Mouse (Mus musculus): ENCODE results near the gene Mydgf. TPM values are rescaled to one million over a fixed set of nuclear protein-coding genes. Genes with fewer than 3 reads are reported as not detected.

Gene Mydgf
- polyA plus RNA-seq, 1 experiment from 2014 or later: 96.4 TPM

- Histone ChIP-seq H3K27me3 (peaks cover 28% of the 10 kb centered on the region), H3K4me1 (peaks cover 39% of the 10 kb centered on the region), H3K36me3 (no peaks in the 10 kb centered on the region), H3K9ac (peak within 1 kb of the TSS; percentile 37), H3K4me3 (replicated peaks) (peak within 1 kb of the TSS; percentile 48), H3K4me2 (peak within 1 kb of the TSS; percentile 81), H3K9me3 (replicated peaks) (no peaks in the 10 kb centered on the region), H3K27ac (no peak within 1 kb of the TSS)
- ATAC-seq (replicated peaks; ENCODE audit: low FRiP score): peak; percentile 96
- WGBS: 1% methylated on average over 30 of the region's 30 CpGs
Measured at GRCm38 (mm10) chr17:56162231-56162774, 21.4 kb downstream of the Mydgf start, which contains the start of gene Tnfaip8l1. TSS of gene Tnfaip8l1 (plus strand) at chr17:56162477.

GRCm38 (mm10) chr17:56159729-56160128 is 24.0 kb downstream of the Mydgf start:
- WGBS: under 1% methylated on average over 9 of the region's 9 CpGs
- peak; percentile 16; the same call in 1 of the 2 replicates for ATAC-seq (replicated peaks; ENCODE audit: low FRiP score)
- H3K4me1 ChIP-seq: peaks cover 30% of the 10 kb centered on the region
- no peak overlapping the region for H3K27ac ChIP-seq
- no peaks in the 10 kb centered on the region for H3K9me3 ChIP-seq (replicated peaks)
- H3K4me3 ChIP-seq (replicated peaks): no peak overlapping the region
- no peak overlapping the region for H3K9ac ChIP-seq
- no peaks in the 10 kb centered on the region for H3K36me3 ChIP-seq
- peaks cover 51% of the 10 kb centered on the region for H3K27me3 ChIP-seq
- H3K4me2 ChIP-seq: no peak overlapping the region

- Histone ChIP-seq H3K9ac (no peak overlapping the region), H3K27me3 (peaks cover 93% of the 10 kb centered on the region), H3K9me3 (replicated peaks) (no peaks in the 10 kb centered on the region), H3K4me1 (peaks cover 13% of the 10 kb centered on the region), H3K4me2 (no peak overlapping the region), H3K27ac (no peak overlapping the region), H3K36me3 (no peaks in the 10 kb centered on the region), H3K4me3 (replicated peaks) (no peak overlapping the region)
- 27% methylated on average over 9 of the region's 9 CpGs for WGBS
- ATAC-seq (replicated peaks; ENCODE audit: low FRiP score): no peak; the same call in 1 of the 2 replicates
Measured at GRCm38 (mm10) chr17:56153643-56154042, 30.1 kb downstream of the Mydgf start.

GRCm38 (mm10) chr17:56149897-56150296 is 33.8 kb downstream of the Mydgf start:
- WGBS: 38% methylated on average over 2 of the region's 2 CpGs
- peaks cover 13% of the 10 kb centered on the region for H3K4me1 ChIP-seq
- no peak overlapping the region for H3K4me2 ChIP-seq
- no peak overlapping the region for H3K4me3 ChIP-seq (replicated peaks)
- no peak overlapping the region for H3K9ac ChIP-seq
- no peak for ATAC-seq (replicated peaks; ENCODE audit: low FRiP score)
- H3K36me3 ChIP-seq: no peaks in the 10 kb centered on the region
- peaks cover 97% of the 10 kb centered on the region for H3K27me3 ChIP-seq
- H3K27ac ChIP-seq: no peak overlapping the region
- H3K9me3 ChIP-seq (replicated peaks): no peaks in the 10 kb centered on the region

- ATAC-seq (replicated peaks; ENCODE audit: low FRiP score): 0 out of 2 replicates have a peak, but pooled peaks have one; percentile 17
- peak overlapping the region; percentile 32 for H3K4me3 ChIP-seq (replicated peaks)
- H3K27ac ChIP-seq: no peak overlapping the region
- H3K27me3 ChIP-seq: peaks cover 97% of the 10 kb centered on the region
- H3K4me1 ChIP-seq: peaks cover 13% of the 10 kb centered on the region
- H3K4me2 ChIP-seq: peak overlapping the region; percentile 53
- H3K36me3 ChIP-seq: no peaks in the 10 kb centered on the region
- H3K9me3 ChIP-seq (replicated peaks): no peaks in the 10 kb centered on the region
- WGBS: 1% methylated on average over 30 of the region's 30 CpGs
- no peak overlapping the region for H3K9ac ChIP-seq
Measured at GRCm38 (mm10) chr17:56148790-56149618, 34.7 kb downstream of the Mydgf start.

GRCm38 (mm10) chr17:56148280-56148679 is 35.4 kb downstream of the Mydgf start:
- peak overlapping the region; percentile 53 for H3K4me2 ChIP-seq
- no peak overlapping the region for H3K9ac ChIP-seq
- peak overlapping the region; percentile 32 for H3K4me3 ChIP-seq (replicated peaks)
- no peak overlapping the region for H3K27ac ChIP-seq
- WGBS: 25% methylated on average over 9 of the region's 9 CpGs
- H3K36me3 ChIP-seq: no peaks in the 10 kb centered on the region
- ATAC-seq (replicated peaks; ENCODE audit: low FRiP score): no peak
- peaks cover 9% of the 10 kb centered on the region for H3K4me1 ChIP-seq
- no peaks in the 10 kb centered on the region for H3K9me3 ChIP-seq (replicated peaks)
- peaks cover 98% of the 10 kb centered on the region for H3K27me3 ChIP-seq

GRCm38 (mm10) chr17:56147420-56147819 is 36.3 kb downstream of the Mydgf start:
- ATAC-seq (replicated peaks; ENCODE audit: low FRiP score): no peak
- Histone ChIP-seq H3K9ac (no peak overlapping the region), H3K4me1 (peaks cover 12% of the 10 kb centered on the region), H3K27me3 (peaks cover 98% of the 10 kb centered on the region), H3K4me3 (replicated peaks) (no peak overlapping the region), H3K27ac (no peak overlapping the region), H3K4me2 (no peak overlapping the region), H3K36me3 (no peaks in the 10 kb centered on the region), H3K9me3 (replicated peaks) (no peaks in the 10 kb centered on the region)
- 53% methylated on average over 12 of the region's 12 CpGs for WGBS

- no peaks in the 10 kb centered on the region for H3K36me3 ChIP-seq
- no peaks in the 10 kb centered on the region for H3K9me3 ChIP-seq (replicated peaks)
- H3K4me2 ChIP-seq: no peak overlapping the region
- H3K27me3 ChIP-seq: peaks cover 100% of the 10 kb centered on the region
- H3K27ac ChIP-seq: no peak overlapping the region
- H3K4me1 ChIP-seq: peaks cover 25% of the 10 kb centered on the region
- WGBS: 19% methylated on average over 9 of the region's 9 CpGs
- H3K4me3 ChIP-seq (replicated peaks): no peak overlapping the region
- no peak overlapping the region for H3K9ac ChIP-seq
- ATAC-seq (replicated peaks; ENCODE audit: low FRiP score): no peak
Measured at GRCm38 (mm10) chr17:56146131-56146530, 37.6 kb downstream of the Mydgf start.

GRCm38 (mm10) chr17:56144546-56144945 is 39.2 kb downstream of the Mydgf start:
- no peak for ATAC-seq (replicated peaks; ENCODE audit: low FRiP score)
- Histone ChIP-seq H3K27me3 (peaks cover 100% of the 10 kb centered on the region), H3K9me3 (replicated peaks) (no peaks in the 10 kb centered on the region), H3K9ac (no peak overlapping the region), H3K4me1 (peaks cover 31% of the 10 kb centered on the region), H3K4me2 (no peak overlapping the region), H3K4me3 (replicated peaks) (no peak overlapping the region), H3K36me3 (no peaks in the 10 kb centered on the region), H3K27ac (no peak overlapping the region)
- WGBS: 74% methylated on average over 9 of the region's 9 CpGs

- peaks cover 44% of the 10 kb centered on the region for H3K4me1 ChIP-seq
- peaks cover 95% of the 10 kb centered on the region for H3K27me3 ChIP-seq
- peak overlapping the region; percentile 77 for H3K4me2 ChIP-seq
- H3K9ac ChIP-seq: peak overlapping the region; percentile 30; the same call in 1 of the 2 replicates
- no peak overlapping the region for H3K27ac ChIP-seq
- peak; percentile 16; the same call in 1 of the 2 replicates for ATAC-seq (replicated peaks; ENCODE audit: low FRiP score)
- H3K36me3 ChIP-seq: no peaks in the 10 kb centered on the region
- no peaks in the 10 kb centered on the region for H3K9me3 ChIP-seq (replicated peaks)
- peak overlapping the region; percentile 42 for H3K4me3 ChIP-seq (replicated peaks)
- WGBS: 1% methylated on average over 44 of the region's 47 CpGs
Measured at GRCm38 (mm10) chr17:56141702-56142605, 41.8 kb downstream of the Mydgf start.

GRCm38 (mm10) chr17:56139858-56140595 is 43.7 kb downstream of the Mydgf start, which contains the start of gene Sema6b:
TSS of gene Sema6b (minus strand) at chr17:56140343.
- Histone ChIP-seq H3K4me2 (peak within 1 kb of the TSS; percentile 100), H3K27me3 (peaks cover 79% of the 10 kb centered on the region), H3K27ac (no peak within 1 kb of the TSS), H3K9ac (peak within 1 kb of the TSS; percentile 45; the same call in 1 of the 2 replicates), H3K4me1 (peaks cover 48% of the 10 kb centered on the region), H3K9me3 (replicated peaks) (no peaks in the 10 kb centered on the region), H3K36me3 (no peaks in the 10 kb centered on the region), H3K4me3 (replicated peaks) (peak within 1 kb of the TSS; percentile 69)
- ATAC-seq (replicated peaks; ENCODE audit: low FRiP score): peak; percentile 22; the same call in 1 of the 2 replicates
- WGBS: 1% methylated on average over 77 of the region's 79 CpGs
